Mouse (Mus musculus): ENCODE results near the gene Psmd8. TPM values are rescaled to one million over a fixed set of nuclear protein-coding genes. Genes with fewer than 3 reads are reported as not detected.

Psmd8 gene
- polyA plus RNA-seq (2014; fragmentation: Illumina TruSeq; extraction: RNeasy Lipid Tissue Mini Kit (QIAGEN cat#74804); ENCODE audit: low read depth, low replicate concordance), result 69.3 TPM

GRCm38 (mm10) chr7:29180077-29180853 is at the start of gene Psmd8:
Gene Psmd8 (minus strand): TSS chr7:29180701.

GRCm38 (mm10) chr7:29213675-29214082 is 33.2 kb upstream of the Psmd8 start, which contains the start of gene Catsperg1:
Gene Catsperg1 (minus strand): TSS chr7:29214035.

GRCm38 (mm10) chr7:29170066-29170754 is 10.3 kb downstream of the Psmd8 start, which contains the start of the genes Ggn and Spred3:
Gene Ggn (plus strand): TSS chr7:29170210.
Gene Spred3 (minus strand): TSS chr7:29170411.

DNA sequence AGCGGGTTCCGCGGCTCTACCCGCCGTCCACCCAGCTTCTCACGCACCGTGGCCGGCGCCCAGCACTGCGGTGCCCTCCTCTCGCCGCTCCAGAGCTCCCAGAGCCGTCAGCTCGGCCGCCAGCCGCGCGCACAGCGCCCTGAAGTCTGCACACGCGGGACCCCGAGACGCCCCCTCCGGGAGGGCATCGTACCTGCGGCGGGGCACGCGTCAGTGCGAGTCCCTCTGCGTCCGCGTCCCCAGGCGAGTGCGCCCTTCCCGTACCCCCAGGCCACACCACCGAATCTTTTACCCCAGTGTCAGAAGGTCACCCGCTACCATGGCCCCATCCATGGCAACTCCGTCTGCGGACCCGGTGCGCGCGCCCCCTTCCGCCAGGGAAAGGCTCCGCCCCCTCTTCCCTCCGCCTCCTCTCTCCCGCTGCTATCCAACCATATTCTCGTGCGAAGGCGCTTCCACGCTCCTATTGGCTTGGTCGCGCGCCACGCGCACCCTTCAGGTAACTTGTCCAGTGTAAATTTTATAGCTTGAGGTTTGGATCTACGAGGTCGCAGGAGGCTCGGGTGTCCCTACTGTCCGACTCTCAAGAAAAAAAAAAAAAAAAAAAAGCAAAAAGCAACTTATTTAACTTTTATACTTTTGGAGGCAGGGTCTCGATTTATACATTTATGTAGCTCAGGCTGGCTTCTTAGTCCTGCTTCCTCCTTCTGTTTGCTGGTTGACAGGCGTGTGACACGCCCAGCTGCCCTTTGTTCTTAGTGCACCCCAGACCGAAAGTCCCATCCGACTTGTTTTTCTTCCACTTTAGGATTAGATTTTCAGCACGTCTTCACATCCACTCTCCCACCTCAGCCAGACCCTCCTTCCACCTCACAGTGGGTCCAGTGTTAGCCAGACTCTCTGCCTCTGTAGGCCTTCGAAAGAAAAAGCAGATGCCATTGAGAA is 24.4 kb downstream of the Psmd8 start, which contains the start of gene Fam98c:
Fam98c (minus strand) TSS at position 397 of the 945 bp plus-strand sequence.

DNA sequence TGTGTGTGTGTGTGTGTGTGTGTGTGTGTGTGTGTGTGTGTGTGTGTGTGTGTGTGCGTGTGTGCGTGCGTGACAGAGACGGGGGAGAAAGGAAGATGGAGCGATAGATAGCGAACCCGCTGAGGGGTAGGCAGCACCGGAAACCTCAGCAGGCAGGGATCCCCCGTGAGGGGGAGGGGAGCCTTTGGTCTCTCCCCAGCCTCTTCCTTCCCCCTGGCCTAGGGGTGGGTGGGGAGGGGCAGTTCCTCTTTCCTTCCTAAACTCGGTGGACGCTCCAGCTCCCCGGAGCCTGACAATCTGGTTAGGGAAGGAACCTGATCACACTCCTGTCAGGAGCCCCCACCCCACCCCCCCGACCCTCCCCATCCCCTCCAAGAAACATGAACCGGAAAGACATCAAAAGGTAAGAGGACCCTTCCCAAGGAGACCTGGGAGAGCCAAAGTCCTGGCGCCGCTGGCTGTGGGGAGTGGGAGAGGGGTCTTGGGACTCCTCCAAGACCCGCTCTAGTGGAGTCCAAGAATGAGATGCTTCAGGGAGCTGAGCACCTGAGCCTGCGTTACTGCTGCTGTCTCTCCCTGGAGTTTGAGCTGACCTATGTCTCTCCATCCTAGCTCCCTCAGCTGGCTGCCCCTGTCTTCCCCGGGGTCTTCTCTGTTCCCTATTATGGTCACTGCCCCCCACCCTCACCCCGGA is 45.7 kb downstream of the Psmd8 start, which contains the start of gene Rasgrp4:
Rasgrp4 (plus strand) TSS at position 159 of the 694 bp plus-strand sequence.

GRCm38 (mm10) chr7:29124970-29125369 is 55.5 kb downstream of the Psmd8 start, which contains the start of gene Ryr1:
Gene Ryr1 (minus strand): TSS chr7:29125179.

Other genes with a start within 250 kb of the Psmd8 start
- gene Actn4, start 218.4 kb downstream of the Psmd8 start, polyA plus RNA-seq (2014; fragmentation: Illumina TruSeq; extraction: RNeasy Lipid Tissue Mini Kit (QIAGEN cat#74804); ENCODE audit: low read depth, low replicate concordance), result 31.0 TPM
- 3.8 TPM for gene Eif3k, start 198.8 kb downstream of the Psmd8 start, polyA plus RNA-seq (2014; fragmentation: Illumina TruSeq; extraction: RNeasy Lipid Tissue Mini Kit (QIAGEN cat#74804); ENCODE audit: low read depth, low replicate concordance)
- not detected for gene Map4k1, start 198.7 kb downstream of the Psmd8 start, polyA plus RNA-seq (2014; fragmentation: Illumina TruSeq; extraction: RNeasy Lipid Tissue Mini Kit (QIAGEN cat#74804); ENCODE audit: low read depth, low replicate concordance)
- gene Ryr1, start 55.5 kb downstream of the Psmd8 start, polyA plus RNA-seq (2014; fragmentation: Illumina TruSeq; extraction: RNeasy Lipid Tissue Mini Kit (QIAGEN cat#74804); ENCODE audit: low read depth, low replicate concordance), result not detected
- not detected for gene Rasgrp4, start 45.9 kb downstream of the Psmd8 start, polyA plus RNA-seq (2014; fragmentation: Illumina TruSeq; extraction: RNeasy Lipid Tissue Mini Kit (QIAGEN cat#74804); ENCODE audit: low read depth, low replicate concordance)
- 2.0 TPM for gene Fam98c, start 24.5 kb downstream of the Psmd8 start, polyA plus RNA-seq (2014; fragmentation: Illumina TruSeq; extraction: RNeasy Lipid Tissue Mini Kit (QIAGEN cat#74804); ENCODE audit: low read depth, low replicate concordance)
- not detected for gene Ggn, start 10.5 kb downstream of the Psmd8 start, polyA plus RNA-seq (2014; fragmentation: Illumina TruSeq; extraction: RNeasy Lipid Tissue Mini Kit (QIAGEN cat#74804); ENCODE audit: low read depth, low replicate concordance)
- gene Spred3, start 10.3 kb downstream of the Psmd8 start, polyA plus RNA-seq (2014; fragmentation: Illumina TruSeq; extraction: RNeasy Lipid Tissue Mini Kit (QIAGEN cat#74804); ENCODE audit: low read depth, low replicate concordance), result 1.3 TPM
- gene Catsperg1, start 33.3 kb upstream of the Psmd8 start, polyA plus RNA-seq (2014; fragmentation: Illumina TruSeq; extraction: RNeasy Lipid Tissue Mini Kit (QIAGEN cat#74804); ENCODE audit: low read depth, low replicate concordance), result not detected
- gene Kcnk6, start 51.8 kb upstream of the Psmd8 start, polyA plus RNA-seq (2014; fragmentation: Illumina TruSeq; extraction: RNeasy Lipid Tissue Mini Kit (QIAGEN cat#74804); ENCODE audit: low read depth, low replicate concordance), result 1.1 TPM
- gene Yif1b, start 57.6 kb upstream of the Psmd8 start, polyA plus RNA-seq (2014; fragmentation: Illumina TruSeq; extraction: RNeasy Lipid Tissue Mini Kit (QIAGEN cat#74804); ENCODE audit: low read depth, low replicate concordance), result not detected
- gene 2200002D01Rik, start 67.8 kb upstream of the Psmd8 start, polyA plus RNA-seq (2014; fragmentation: Illumina TruSeq; extraction: RNeasy Lipid Tissue Mini Kit (QIAGEN cat#74804); ENCODE audit: low read depth, low replicate concordance), result 3.1 TPM
- 18.5 TPM for gene Spint2, start 101.2 kb upstream of the Psmd8 start, polyA plus RNA-seq (2014; fragmentation: Illumina TruSeq; extraction: RNeasy Lipid Tissue Mini Kit (QIAGEN cat#74804); ENCODE audit: low read depth, low replicate concordance)
- gene Ppp1r14a, start 108.6 kb upstream of the Psmd8 start, polyA plus RNA-seq (2014; fragmentation: Illumina TruSeq; extraction: RNeasy Lipid Tissue Mini Kit (QIAGEN cat#74804); ENCODE audit: low read depth, low replicate concordance), result not detected
- not detected for gene Dpf1, start 123.2 kb upstream of the Psmd8 start, polyA plus RNA-seq (2014; fragmentation: Illumina TruSeq; extraction: RNeasy Lipid Tissue Mini Kit (QIAGEN cat#74804); ENCODE audit: low read depth, low replicate concordance)

All from kidney, adult 10 weeks (tissue).